Mouse (Mus musculus): ENCODE measurements around the gene Gsx2.

GRCm38 (mm10) chr5:75043621-75044301, 31.6 kb upstream of the Gsx2 start:
- TF ChIP-seq POLR2A (IDR thresholded peaks at IDR 0.05; ENCODE audit: extremely low read depth, insufficient read depth, low read length) (no peak), CTCF (IDR thresholded peaks at IDR 0.05; ENCODE audit: low read depth, low read length) (no peak)

All from liver, adult 2 months (tissue).